Mouse (Mus musculus) liver, embryonic 14.5 days (tissue): ENCODE results near the gene Bnipl. TPM values are rescaled to one million over a fixed set of nuclear protein-coding genes. Genes with fewer than 3 reads are reported as not detected.
A peak's percentile ranks its signal among the peaks of the same experiment; 100 is the strongest.

Experiments
- ATAC-seq: fragments of 200-750 bp; cut with Nextera tagmentation; 2 replicates; pipeline ENCODE4 v1.8.0; 2017; ENCODE audit warnings: moderate number of reproducible peaks, mild to moderate bottlenecking, moderate library complexity; ENCODE audit not compliant: insufficient read depth
- DNase-seq, 3 experiments: peaks; one replicate each; pipeline ENCODE4 v3.0.0-alpha.2; 2012 to 2013; ENCODE audit warnings: low read depth in 3 of 3, low spot score in 3 of 3
- H3K27ac ChIP-seq: fragments of 300-500 bp; sonication (generic); 2 replicates; pipeline ENCODE4 v1.5.1; 2014; ENCODE audit warnings: moderate library complexity, mild to moderate bottlenecking, control low read depth, inconsistent platforms
- H3K27me3 ChIP-seq: fragments of 300-500 bp; sonication (generic); 2 replicates; pipeline ENCODE4 v1.6.1; 2014; ENCODE audit warnings: mild to moderate bottlenecking, low read length, moderate library complexity; ENCODE audit not compliant: control insufficient read depth, insufficient read depth
- H3K36me3 ChIP-seq: fragments of 300-500 bp; sonication (generic); replicated peaks from 2 replicates; pipeline ENCODE4 v1.6.1; 2014; ENCODE audit warnings: low read depth; ENCODE audit not compliant: control insufficient read depth, insufficient read depth
- H3K4me1 ChIP-seq, 2 experiments: fragments of 200-500 bp in 1 of 2; fragments of 300-500 bp in 1 of 2; sonication (generic) in 1 of 2; replicated peaks; 2 replicates each; pipeline ENCODE4 v1.6.1; 2012 to 2014; ENCODE audit warnings: antibody characterized with exemption in 1 of 2, inconsistent platforms in 1 of 2, low read length in 1 of 2; ENCODE audit not compliant: control insufficient read depth in 2 of 2, insufficient read depth in 2 of 2
- H3K4me2 ChIP-seq: fragments of 300-500 bp; sonication (generic); 2 replicates; pipeline ENCODE4 v1.6.1; 2014; ENCODE audit warnings: low read depth, mild to moderate bottlenecking, control low read depth, moderate library complexity
- H3K4me3 ChIP-seq, 2 experiments: fragments of 200-500 bp in 1 of 2; fragments of 300-500 bp in 1 of 2; sonication (generic) in 1 of 2; 2 replicates each; pipeline ENCODE4 v1.5.1; 2012 to 2014; ENCODE audit warnings: low read depth in 2 of 2, low read length in 2 of 2, mild to moderate bottlenecking in 2 of 2, control low read depth in 1 of 2, inconsistent platforms in 1 of 2, moderate library complexity in 1 of 2; ENCODE audit not compliant: insufficient read depth in 1 of 2
- H3K9ac ChIP-seq: fragments of 300-500 bp; sonication (generic); replicated peaks from 2 replicates; pipeline ENCODE4 v1.6.1; 2014; ENCODE audit warnings: mild to moderate bottlenecking, control low read depth, moderate library complexity
- H3K9me3 ChIP-seq: fragments of 300-500 bp; sonication (generic); 2 replicates; pipeline ENCODE4 v1.6.1; 2016; ENCODE audit warnings: low read length, mixed read lengths; ENCODE audit not compliant: control insufficient read depth
- CTCF ChIP-seq: IDR thresholded peaks from 2 replicates; pipeline ENCODE4 v1.5.1; 2016; ENCODE audit warnings: antibody characterized with exemption, low read depth, control low read depth
- EP300 ChIP-seq: IDR thresholded peaks from 2 replicates; pipeline ENCODE4 v1.6.1; 2016; ENCODE audit warnings: antibody characterized with exemption, low read depth
- WGBS: fragments of 180-500 bp; shearing (Covaris S2); extraction: QIAGEN DNeasy Blood & Tissue Kit; methylation state at CpG from one replicate; pipeline ENCODE4 v1.1.7; 2014; ENCODE audit not compliant: insufficient replicate concordance; 5-methylcytosine and 5-hydroxymethylcytosine counted together
- polyA plus RNA-seq, 2 experiments: library from polyadenylated mRNA; depleted of rRNA in 1 of 2; stranded (reverse) in 1 of 2; unstranded in 1 of 2; fragments of >200 nt; fragmentation: Nextera tagmentation in 1 of 2; extraction: Ambion mirVana in 1 of 2; gene quantifications; 2 replicates each; pipeline versions ENCODE4 v1.2.1 to v1.2.3; 2012 to 2014

Bnipl gene
- polyA plus RNA-seq, 2 experiments, result 0.04 TPM; not detected in 1

GRCm38 (mm10) chr3:95227214-95227613, 23.8 kb downstream of the Bnipl start:
- H3K4me3 ChIP-seq, result peak overlapping the region in 1 of 2 experiments; percentile 79; a peak in 2 of 4 replicates
- TF ChIP-seq EP300 (no peak), CTCF (no peak)
- H3K9me3 ChIP-seq, result no peaks in the 10 kb centered on the region
- H3K27me3 ChIP-seq, result no peaks in the 10 kb centered on the region
- H3K36me3 ChIP-seq, result peaks cover 4% of the 10 kb centered on the region
- peaks cover 18 to 23% of the 10 kb centered on the region in 2 experiments for H3K4me1 ChIP-seq
- no peak overlapping the region for H3K27ac ChIP-seq
- DNase-seq (no peak), ATAC-seq (no peak)
- no peak overlapping the region for H3K9ac ChIP-seq
- WGBS, result 46% methylated on average over 1 of the region's 1 CpGs
- H3K4me2 ChIP-seq, result peak overlapping the region; percentile 95

GRCm38 (mm10) chr3:95224295-95224694, 26.7 kb downstream of the Bnipl start:
- Histone ChIP-seq H3K4me3 (no peak overlapping the region), H3K9ac (no peak overlapping the region), H3K27ac (no peak overlapping the region), H3K27me3 (no peaks in the 10 kb centered on the region), H3K9me3 (no peaks in the 10 kb centered on the region), H3K4me2 (no peak overlapping the region), H3K4me1 (no peaks in the 10 kb centered on the region; a peak in 1 of 4 replicates), H3K36me3 (peaks cover 3% of the 10 kb centered on the region)
- DNase-seq (no peak), ATAC-seq (no peak)
- 69% methylated on average over 6 of the region's 6 CpGs for WGBS
- TF ChIP-seq CTCF (no peak), EP300 (no peak)

- Histone ChIP-seq H3K27me3 (no peaks in the 10 kb centered on the region), H3K27ac (no peak overlapping the region), H3K36me3 (peaks cover 3% of the 10 kb centered on the region), H3K4me3 (no peak overlapping the region), H3K4me2 (no peak overlapping the region), H3K9ac (no peak overlapping the region), H3K4me1 (peaks cover 6 to 7% of the 10 kb centered on the region in 2 experiments), H3K9me3 (no peaks in the 10 kb centered on the region)
- WGBS, result 81% methylated on average over 2 of the region's 2 CpGs
- ATAC-seq (no peak), DNase-seq (no peak)
- no peak for TF ChIP-seq EP300
- TF ChIP-seq CTCF, result no peak
These were observed 28.0 kb downstream of the Bnipl start for GRCm38 (mm10) chr3:95223041-95223440.

GRCm38 (mm10) chr3:95218466-95219137, 32.4 kb downstream of the Bnipl start:
- ATAC-seq (no peak), DNase-seq (no peak)
- Histone ChIP-seq H3K9ac (peak overlapping the region; percentile 95), H3K9me3 (no peaks in the 10 kb centered on the region), H3K36me3 (peaks cover 18% of the 10 kb centered on the region), H3K4me3 (peak overlapping the region; percentile 80 to 87), H3K27me3 (no peaks in the 10 kb centered on the region), H3K27ac (peak overlapping the region; percentile 91), H3K4me1 (peaks cover 13 to 22% of the 10 kb centered on the region in 2 experiments), H3K4me2 (peak overlapping the region; percentile 82)
- TF ChIP-seq EP300, result no peak
- TF ChIP-seq CTCF, result no peak
- WGBS, result 40% methylated on average over 6 of the region's 6 CpGs

GRCm38 (mm10) chr3:95217255-95218134, 33.5 kb downstream of the Bnipl start, which contains the start of gene Gabpb2:
Gene Gabpb2 (minus strand): TSS chr3:95217916.
- Histone ChIP-seq H3K4me1 (peaks cover 13 to 22% of the 10 kb centered on the region in 2 experiments), H3K36me3 (peaks cover 18% of the 10 kb centered on the region), H3K9me3 (no peaks in the 10 kb centered on the region), H3K4me3 (peak within 1 kb of the TSS; percentile 80 to 87), H3K9ac (peak within 1 kb of the TSS; percentile 95), H3K27ac (peak within 1 kb of the TSS; percentile 91), H3K4me2 (peak within 1 kb of the TSS; percentile 82), H3K27me3 (no peaks in the 10 kb centered on the region)
- ATAC-seq (peak; percentile 85), DNase-seq (peak; percentile 83 to 87 (median 84))
- TF ChIP-seq EP300 (peak; percentile 63), CTCF (peak; percentile 98)
- under 1% methylated on average over 56 of the region's 56 CpGs for WGBS
